Mouse (Mus musculus) C2C12 (cell line): ENCODE measurements around the gene Cradd. TPM values are rescaled to one million over a fixed set of nuclear protein-coding genes. Genes with fewer than 3 reads are reported as not detected.

ENCODE experiments used
- H3K27me3 ChIP-seq: one replicate; pipeline ENCODE4 v1.6.1; 2011; ENCODE audit not compliant: control insufficient read depth, insufficient read depth, insufficient read length
- H3K36me3 ChIP-seq: one replicate; pipeline ENCODE4 v1.6.1; 2011; ENCODE audit not compliant: control insufficient read depth, insufficient read depth
- H3K4me3 ChIP-seq: one replicate; pipeline ENCODE4 v1.5.1; 2011; ENCODE audit warnings: mild to moderate bottlenecking, control low read depth; ENCODE audit not compliant: poor library complexity, insufficient read depth, severe bottlenecking
- H3K79me2 ChIP-seq: one replicate; pipeline ENCODE4 v1.6.1; 2011; ENCODE audit not compliant: control insufficient read depth, insufficient read depth
- H3K79me3 ChIP-seq: one replicate; pipeline ENCODE4 v1.6.1; 2011; ENCODE audit warnings: low read depth, control low read depth
- H3ac ChIP-seq: one replicate; pipeline ENCODE3; 2011; ENCODE audit warnings: low read depth; ENCODE audit not compliant: control insufficient read depth, insufficient read length
- CEBPB ChIP-seq: IDR thresholded peaks from one replicate; pipeline ENCODE4 v1.6.1; 2011; ENCODE audit warnings: low read depth, mild to moderate bottlenecking, control low read depth, moderate library complexity
- CTCF ChIP-seq: IDR thresholded peaks from one replicate; pipeline ENCODE4 v1.5.1; 2011; ENCODE audit not compliant: control insufficient read depth, insufficient read depth, insufficient read length
- FOSL1 ChIP-seq: IDR thresholded peaks from one replicate; pipeline ENCODE4 v1.8.0; 2011; ENCODE audit warnings: mild to moderate bottlenecking, low read length; ENCODE audit not compliant: poor library complexity, insufficient read depth, severe bottlenecking
- MAX ChIP-seq: IDR thresholded peaks from one replicate; pipeline ENCODE4 v1.6.1; 2011; ENCODE audit warnings: mild to moderate bottlenecking, control low read depth
- MYOD1 ChIP-seq: IDR thresholded peaks from one replicate; pipeline ENCODE4 v1.6.1; 2011; ENCODE audit warnings: low read depth; ENCODE audit not compliant: control insufficient read depth, insufficient read length
- MYOG ChIP-seq: IDR thresholded peaks from one replicate; pipeline ENCODE4 v1.6.1; 2011; ENCODE audit not compliant: control insufficient read depth, insufficient read length; ENCODE audit errors: extremely low read depth
- USF1 ChIP-seq: IDR thresholded peaks from one replicate; pipeline ENCODE4 v1.6.1; 2011; ENCODE audit warnings: low read depth, mild to moderate bottlenecking, control low read depth, moderate library complexity
- polyA plus RNA-seq: library from polyadenylated mRNA; unstranded; fragments of >200 nt; fragmentation: generic; extraction: Trizol; gene quantifications from one replicate; pipeline ENCODE4 v1.2.1, GENCODE M21; 2012; ENCODE audit warnings: missing spikeins

The Cradd gene
- polyA plus RNA-seq, 1 experiment, result 4.5 TPM

DNA sequence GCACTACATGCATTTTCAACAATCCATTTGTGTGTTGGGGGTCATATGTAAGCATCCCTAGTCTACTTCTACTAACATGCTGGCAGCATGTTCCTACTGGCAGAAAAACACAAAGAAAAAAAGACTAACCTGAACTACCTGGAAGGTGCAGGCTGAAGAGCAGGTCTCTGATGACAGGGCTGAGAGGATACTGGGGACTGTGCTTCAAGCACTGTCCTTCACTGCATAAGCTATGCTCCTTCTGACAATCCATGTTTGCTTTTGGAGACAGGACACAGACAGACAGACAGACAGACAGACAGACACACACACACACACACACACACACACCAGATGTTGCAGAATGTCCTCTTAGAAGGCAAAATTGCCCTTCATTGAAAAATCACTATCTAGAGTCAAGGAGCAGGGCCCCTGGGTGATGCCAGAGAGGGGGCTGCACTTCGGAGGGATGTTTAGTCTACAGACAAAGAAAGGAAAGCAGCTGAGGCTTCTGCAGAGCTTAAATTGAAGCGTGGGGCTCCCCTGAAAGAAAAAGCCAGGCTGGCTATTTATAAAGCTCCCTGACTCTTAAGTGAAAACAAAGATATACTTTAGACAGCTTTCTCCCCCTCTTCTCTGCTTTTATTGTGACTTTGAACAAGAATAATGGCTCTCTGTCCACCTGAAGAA, 180.4 kb downstream of the Cradd start:
- Histone ChIP-seq H3K27me3 (no peaks in the 10 kb centered on the region), H3ac (no peak overlapping the region), H3K4me3 (no peak overlapping the region), H3K36me3 (no peaks in the 10 kb centered on the region), H3K79me2 (no peaks in the 10 kb centered on the region), H3K79me3 (no peaks in the 10 kb centered on the region)
- no peak for TF ChIP-seq MYOD1
- no peak for TF ChIP-seq CEBPB
- TF ChIP-seq FOSL1, result no peak
- TF ChIP-seq MYOG, result no peak
- no peak for TF ChIP-seq USF1
- TF ChIP-seq CTCF, result no peak
- TF ChIP-seq MAX, result no peak

DNA sequence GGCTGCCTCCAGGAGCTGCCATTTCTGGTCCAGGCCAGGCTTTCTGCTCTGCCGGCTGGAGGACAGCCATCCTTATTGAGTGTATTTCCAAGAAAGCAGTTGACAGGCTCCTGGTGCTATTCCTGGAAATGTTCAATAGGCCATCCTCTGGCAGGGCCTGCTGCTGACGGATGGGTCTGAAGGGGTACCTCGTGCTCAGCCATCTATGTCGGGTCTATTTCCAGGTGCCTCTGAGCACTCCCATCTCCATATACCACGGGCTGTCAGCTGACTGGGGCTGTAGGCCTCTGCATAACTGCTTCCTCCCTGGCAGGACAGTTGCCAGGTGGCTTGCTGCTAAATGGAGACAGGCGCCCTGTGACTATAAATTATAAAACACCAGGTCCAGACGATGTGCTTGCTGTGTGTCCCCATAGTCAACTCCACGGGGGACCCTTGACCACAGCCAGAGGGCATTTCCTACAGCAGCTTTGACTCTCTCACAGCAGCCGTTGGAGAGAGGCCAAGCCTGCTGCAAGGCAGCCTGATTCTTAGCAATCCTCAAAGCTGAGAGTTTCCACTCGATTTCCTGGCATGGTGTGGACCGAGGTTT, 181.0 kb downstream of the Cradd start:
- Histone ChIP-seq H3K36me3 (no peaks in the 10 kb centered on the region), H3K4me3 (no peak overlapping the region), H3K79me3 (no peaks in the 10 kb centered on the region), H3K27me3 (no peaks in the 10 kb centered on the region), H3ac (no peak overlapping the region), H3K79me2 (no peaks in the 10 kb centered on the region)
- TF ChIP-seq CEBPB, result no peak
- no peak for TF ChIP-seq MAX
- TF ChIP-seq MYOD1, result no peak
- TF ChIP-seq MYOG, result no peak
- no peak for TF ChIP-seq FOSL1
- no peak for TF ChIP-seq USF1
- no peak for TF ChIP-seq CTCF

- Histone ChIP-seq H3K79me3 (no peaks in the 10 kb centered on the region), H3K4me3 (no peak overlapping the region), H3K27me3 (no peaks in the 10 kb centered on the region), H3K36me3 (no peaks in the 10 kb centered on the region), H3ac (no peak overlapping the region), H3K79me2 (no peaks in the 10 kb centered on the region)
- TF ChIP-seq FOSL1, result no peak
- TF ChIP-seq CTCF, result no peak
- TF ChIP-seq USF1, result no peak
- TF ChIP-seq CEBPB, result no peak
- TF ChIP-seq MYOD1, result no peak
- no peak for TF ChIP-seq MYOG
- no peak for TF ChIP-seq MAX
Measured at GRCm38 (mm10) chr10:95141075-95141474, 182.9 kb downstream of the Cradd start.

GRCm38 (mm10) chr10:95140191-95140590, 183.7 kb downstream of the Cradd start:
- H3K27me3 ChIP-seq, result no peaks in the 10 kb centered on the region
- TF ChIP-seq USF1 (no peak), MAX (no peak), CEBPB (no peak), FOSL1 (no peak), CTCF (no peak), MYOD1 (no peak), MYOG (no peak)
- H3K36me3 ChIP-seq, result no peaks in the 10 kb centered on the region
- no peak overlapping the region for H3K4me3 ChIP-seq
- no peaks in the 10 kb centered on the region for H3K79me2 ChIP-seq
- H3K79me3 ChIP-seq, result no peaks in the 10 kb centered on the region
- H3ac ChIP-seq, result no peak overlapping the region

DNA sequence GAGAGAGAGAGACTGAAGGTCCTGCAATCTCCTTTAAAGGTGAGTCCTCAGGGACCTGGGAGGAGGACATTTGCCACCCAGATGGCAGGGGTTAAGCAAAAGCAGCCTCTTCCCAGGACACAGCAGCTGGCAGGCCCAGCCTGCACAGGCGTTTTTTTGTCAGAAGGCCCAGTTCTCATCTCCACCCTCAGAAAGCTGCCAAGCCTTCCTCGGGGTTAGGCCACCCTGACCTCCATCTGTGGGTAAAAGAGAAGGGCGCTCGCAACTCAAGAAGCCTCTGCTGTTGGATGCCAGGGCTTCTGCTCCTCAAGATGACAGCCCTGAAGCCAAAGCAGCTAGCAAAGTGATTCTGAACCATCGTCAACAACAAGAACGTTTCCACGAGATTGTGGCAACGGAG, 184.3 kb downstream of the Cradd start:
- Histone ChIP-seq H3K4me3 (no peak overlapping the region), H3K79me3 (no peaks in the 10 kb centered on the region), H3K36me3 (no peaks in the 10 kb centered on the region), H3K79me2 (no peaks in the 10 kb centered on the region), H3ac (no peak overlapping the region), H3K27me3 (no peaks in the 10 kb centered on the region)
- no peak for TF ChIP-seq MAX
- no peak for TF ChIP-seq MYOD1
- no peak for TF ChIP-seq FOSL1
- TF ChIP-seq CEBPB, result no peak
- no peak for TF ChIP-seq CTCF
- no peak for TF ChIP-seq USF1
- no peak for TF ChIP-seq MYOG

- no peaks in the 10 kb centered on the region for H3K79me3 ChIP-seq
- peak; percentile 16 for TF ChIP-seq USF1
- TF ChIP-seq CTCF, result no peak
- peak; percentile 93 for TF ChIP-seq MYOD1
- TF ChIP-seq FOSL1, result peak; percentile 25
- no peaks in the 10 kb centered on the region for H3K79me2 ChIP-seq
- no peaks in the 10 kb centered on the region for H3K27me3 ChIP-seq
- H3K36me3 ChIP-seq, result no peaks in the 10 kb centered on the region
- H3K4me3 ChIP-seq, result no peak overlapping the region
- H3ac ChIP-seq, result no peak overlapping the region
Measured at GRCm38 (mm10) chr10:95133057-95133456, 190.9 kb downstream of the Cradd start.

Other genes with a start within 250 kb of the Cradd start
- gene Socs2, start 93.0 kb upstream of the Cradd start, polyA plus RNA-seq, result 21.6 TPM
- gene Mrpl42, start 177.8 kb upstream of the Cradd start, polyA plus RNA-seq, result 163 TPM
- 168 TPM for gene Ube2n, start 191.0 kb upstream of the Cradd start, polyA plus RNA-seq
- gene Nudt4, start 240.0 kb upstream of the Cradd start, polyA plus RNA-seq, result 41.2 TPM